Mouse (Mus musculus): Measurements from ENCODE around the gene Card10.

The Card10 gene

GRCm38 (mm10) chr15:78778077-78778870, 24.6 kb downstream of the Card10 start:
- CTCF ChIA-PET = interaction anchor here (0.6 to 0.9 kb wide), 3 partner anchors 35 to 298 kb away, joined by 3 to 14 read pairs (median 3); no protein-coding TSS in a partner anchor

GRCm38 (mm10) chr15:78773290-78773729, 29.5 kb downstream of the Card10 start, which contains the start of gene Mfng:
TSS of gene Mfng (minus strand) at chr15:78773475.
- CTCF ChIA-PET = no interaction called here

- CTCF ChIA-PET = no interaction called here
Observed at GRCm38 (mm10) chr15:78772856-78773255, 30.0 kb downstream of the Card10 start.

- CTCF ChIA-PET = no interaction called here
Observed at GRCm38 (mm10) chr15:78772368-78772763, 30.5 kb downstream of the Card10 start.

- CTCF ChIA-PET = interaction anchor here (0.5 kb wide), 1 partner anchor 169 kb away, joined by 3 read pairs; no protein-coding TSS in a partner anchor
Observed at GRCm38 (mm10) chr15:78771531-78772367, 31.1 kb downstream of the Card10 start.

- CTCF ChIA-PET = interaction anchor here (0.5 kb wide), 1 partner anchor 168 kb away, joined by 3 read pairs; no protein-coding TSS in a partner anchor
Observed at GRCm38 (mm10) chr15:78770983-78771355, 31.9 kb downstream of the Card10 start.

GRCm38 (mm10) chr15:78770234-78770982, 32.4 kb downstream of the Card10 start:
- CTCF ChIA-PET = no interaction called here

- CTCF ChIA-PET = interaction anchor here (0.6 kb wide), 4 partner anchors 183 to 1363 kb away, joined by 3 to 4 read pairs (median 4); no protein-coding TSS in a partner anchor
Observed at GRCm38 (mm10) chr15:78769064-78769463, 33.8 kb downstream of the Card10 start.

GRCm38 (mm10) chr15:78763704-78764103, 39.1 kb downstream of the Card10 start:
- CTCF ChIA-PET = no interaction called here

- CTCF ChIA-PET = no interaction called here
Observed at GRCm38 (mm10) chr15:78763210-78763609, 39.6 kb downstream of the Card10 start.

- CTCF ChIA-PET = no interaction called here
Observed at GRCm38 (mm10) chr15:78761112-78761511, 41.7 kb downstream of the Card10 start.

GRCm38 (mm10) chr15:78758132-78758531, 44.7 kb downstream of the Card10 start:
- CTCF ChIA-PET = no interaction called here

- CTCF ChIA-PET = no interaction called here
Observed at GRCm38 (mm10) chr15:78755966-78756725, 46.7 kb downstream of the Card10 start.

- CTCF ChIA-PET = no interaction called here
Observed at GRCm38 (mm10) chr15:78755226-78755625, 47.6 kb downstream of the Card10 start.

GRCm38 (mm10) chr15:78754144-78754543, 48.7 kb downstream of the Card10 start:
- CTCF ChIA-PET = no interaction called here

GRCm38 (mm10) chr15:78752991-78753390, 49.9 kb downstream of the Card10 start:
- CTCF ChIA-PET = no interaction called here

GRCm38 (mm10) chr15:78750608-78751350, 52.1 kb downstream of the Card10 start:
- CTCF ChIA-PET = interaction anchor here (0.6 kb wide), 1 partner anchor 19 kb away, joined by 4 read pairs; no protein-coding TSS in a partner anchor

- CTCF ChIA-PET = no interaction called here
Observed at GRCm38 (mm10) chr15:78749855-78750254, 53.0 kb downstream of the Card10 start.

GRCm38 (mm10) chr15:78744206-78744605, 58.6 kb downstream of the Card10 start:
- CTCF ChIA-PET = interaction anchor here (0.6 to 1.2 kb wide), 3 partner anchors 34 to 159 kb away, joined by 3 to 14 read pairs (median 3); no protein-coding TSS in a partner anchor

GRCm38 (mm10) chr15:78742831-78743230, 60.0 kb downstream of the Card10 start:
- CTCF ChIA-PET = interaction anchor here (0.7 kb wide), 1 partner anchor 122 kb away, joined by 3 read pairs; no protein-coding TSS in a partner anchor
